Mouse (Mus musculus) myocyte (in vitro differentiated cells): ENCODE measurements at regions not wholly inside any gene's neighbourhood (a gene's known extent, or its start where the extent isn't known, plus 50 kb on each side); places are given as distances from the start of the nearest gene placed in this dataset.

Experiments
- CEBPB ChIP-seq: IDR thresholded peaks from 2 replicates; pipeline ENCODE4 v1.6.1; 2011; ENCODE audit warnings: mild to moderate bottlenecking, moderate library complexity; ENCODE audit not compliant: poor library complexity, insufficient read depth, severe bottlenecking
- E2F4 ChIP-seq: IDR thresholded peaks from one replicate; pipeline ENCODE4 v1.6.1; 2011; ENCODE audit warnings: mild to moderate bottlenecking, control low read depth, moderate library complexity; ENCODE audit not compliant: insufficient read depth
- MAX ChIP-seq: IDR thresholded peaks from one replicate; pipeline ENCODE4 v1.6.1; 2011; ENCODE audit warnings: low read depth, mild to moderate bottlenecking, control low read depth
- MYOD1 ChIP-seq, 3 experiments: IDR thresholded peaks; one replicate each; pipeline ENCODE4 v1.6.1; 2011; ENCODE audit warnings: control low read depth in 2 of 3, low read depth in 2 of 3, mild to moderate bottlenecking in 2 of 3, moderate library complexity in 1 of 3; ENCODE audit not compliant: insufficient read length in 2 of 3, control insufficient read depth in 1 of 3
- MYOG ChIP-seq, 3 experiments: IDR thresholded peaks; one replicate each; pipeline ENCODE4 v1.6.1; 2011; ENCODE audit warnings: control low read depth in 2 of 3, low read depth in 2 of 3, mild to moderate bottlenecking in 2 of 3; ENCODE audit not compliant: insufficient read length in 2 of 3, control insufficient read depth in 1 of 3, insufficient read depth in 1 of 3
- POLR2A ChIP-seq: IDR thresholded peaks from one replicate; pipeline ENCODE4 v1.6.1; 2011; ENCODE audit warnings: low read depth, mild to moderate bottlenecking, control low read depth, moderate library complexity; ENCODE audit not compliant: insufficient read length
- POLR2AphosphoS2 ChIP-seq: IDR thresholded peaks from one replicate; pipeline ENCODE4 v1.6.1; 2011; ENCODE audit warnings: low read depth, control low read depth; ENCODE audit not compliant: insufficient read length
- REST ChIP-seq: IDR thresholded peaks from one replicate; pipeline ENCODE4 v1.6.1; 2011; ENCODE audit warnings: mild to moderate bottlenecking, control low read depth, moderate library complexity; ENCODE audit not compliant: insufficient read depth, insufficient read length
- SRF ChIP-seq: IDR thresholded peaks from one replicate; pipeline ENCODE4 v1.6.1; 2011; ENCODE audit warnings: low read depth; ENCODE audit not compliant: control insufficient read depth, insufficient read length
- TCF12 ChIP-seq: IDR thresholded peaks from one replicate; pipeline ENCODE4 v1.6.1; 2011; ENCODE audit warnings: mild to moderate bottlenecking, control low read depth; ENCODE audit not compliant: poor library complexity, insufficient read depth, severe bottlenecking
- USF1 ChIP-seq: IDR thresholded peaks from one replicate; pipeline ENCODE4 v1.6.1; 2011; ENCODE audit warnings: low read depth, mild to moderate bottlenecking, control low read depth, moderate library complexity

- TF ChIP-seq USF1 (no peak), POLR2A (no peak), CEBPB (no peak), REST (no peak), POLR2AphosphoS2 (no peak), E2F4 (no peak), MAX (no peak), MYOD1 (IDR thresholded peaks at IDR 0.05; ENCODE audit: control insufficient read depth in 1 of 3, insufficient read length in 2 of 3, low read depth in 2 of 3) (no peak), SRF (no peak), TCF12 (no peak), MYOG (IDR thresholded peaks at IDR 0.05; ENCODE audit: control insufficient read depth in 1 of 3, insufficient read depth in 1 of 3, insufficient read length in 2 of 3, low read depth in 2 of 3) (no peak)
These were observed 174.9 kb upstream of the Prep start for GRCm38 (mm10) chr10:44892124-44892523.
